Mouse (Mus musculus): ENCODE results near the gene Ugt8a. TPM values are rescaled to one million over a fixed set of nuclear protein-coding genes. Genes with fewer than 3 reads are reported as not detected.

Gene Ugt8a
- total and polyA plus RNA-seq, 3 experiments, result 0.08 TPM; not detected in 2

DNA sequence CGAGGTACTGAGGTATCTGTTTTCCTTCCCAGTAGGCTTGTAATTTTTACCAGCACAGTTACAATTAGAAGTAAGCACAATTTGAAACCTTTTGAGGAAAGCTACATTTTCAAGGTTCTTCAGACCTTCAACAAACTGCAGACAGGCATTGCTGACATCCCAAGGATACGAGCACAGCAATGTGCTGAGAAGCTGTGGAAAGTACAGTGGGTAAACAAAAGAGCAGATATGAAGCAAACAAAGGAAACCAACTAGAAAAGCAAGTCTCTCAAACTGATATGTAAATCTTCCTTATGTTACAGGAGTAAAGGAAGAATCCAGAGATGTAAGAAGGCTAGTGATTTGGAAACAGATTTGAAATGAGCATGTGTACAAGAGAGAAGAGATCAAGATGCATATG, 54.0 kb downstream of the Ugt8a start:
- Histone ChIP-seq H3K4me1 (ENCODE audit: control insufficient read depth, insufficient read depth, low read length) (no peaks in the 10 kb centered on the region), H3K36me3 (ENCODE audit: control insufficient read depth, insufficient read depth, low read length) (no peaks in the 10 kb centered on the region), H3K4me3 (no peak overlapping the region), H3K27ac (no peak overlapping the region), H3K9ac (ENCODE audit: low read depth, low read length) (no peak overlapping the region), H3K79me2 (replicated peaks; ENCODE audit: control insufficient read depth, insufficient read depth, low read length) (no peaks in the 10 kb centered on the region), H3K27me3 (ENCODE audit: control insufficient read depth, insufficient read depth, low read length) (no peaks in the 10 kb centered on the region)
- WGBS, result 36% methylated on average over 2 of the region's 2 CpGs
- no peak for DNase-seq
- TF ChIP-seq CTCF (IDR thresholded peaks at IDR 0.05), result no peak
- intact Hi-C loops (cut with DNase I), result no loop called here

DNA sequence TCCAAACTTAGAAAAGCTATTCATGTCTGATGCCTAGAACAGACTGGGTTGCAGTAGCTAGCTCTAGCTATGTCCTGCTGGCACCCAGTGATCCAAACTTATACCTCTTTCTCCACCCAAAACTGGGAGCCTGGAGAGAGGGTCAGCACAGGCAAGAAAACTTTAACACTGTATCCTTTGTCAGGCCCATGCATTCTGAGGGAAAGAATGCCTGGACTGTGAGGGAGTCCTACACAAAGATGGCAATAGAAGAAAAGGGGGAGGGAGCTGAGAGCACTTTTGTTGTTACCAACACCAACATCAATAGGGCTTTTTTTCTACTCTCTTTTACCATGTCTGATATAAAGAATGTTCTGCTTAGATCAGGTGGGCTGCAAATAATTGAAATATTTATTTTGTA, 55.4 kb downstream of the Ugt8a start:
- Histone ChIP-seq H3K27ac (no peak overlapping the region), H3K36me3 (ENCODE audit: control insufficient read depth, insufficient read depth, low read length) (no peaks in the 10 kb centered on the region), H3K4me3 (no peak overlapping the region), H3K9ac (ENCODE audit: low read depth, low read length) (no peak overlapping the region), H3K79me2 (replicated peaks; ENCODE audit: control insufficient read depth, insufficient read depth, low read length) (no peaks in the 10 kb centered on the region), H3K4me1 (ENCODE audit: control insufficient read depth, insufficient read depth, low read length) (no peaks in the 10 kb centered on the region), H3K27me3 (ENCODE audit: control insufficient read depth, insufficient read depth, low read length) (no peaks in the 10 kb centered on the region)
- no peak for DNase-seq
- TF ChIP-seq CTCF (IDR thresholded peaks at IDR 0.05) (no peak), EP300 (IDR thresholded peaks at IDR 0.05; ENCODE audit: insufficient read depth, low read depth, low read length) (no peak), POLR2A (IDR thresholded peaks at IDR 0.05; ENCODE audit: insufficient read depth, low read depth, low read length) (no peak)
- intact Hi-C loops (cut with DNase I), result no loop called here

DNA sequence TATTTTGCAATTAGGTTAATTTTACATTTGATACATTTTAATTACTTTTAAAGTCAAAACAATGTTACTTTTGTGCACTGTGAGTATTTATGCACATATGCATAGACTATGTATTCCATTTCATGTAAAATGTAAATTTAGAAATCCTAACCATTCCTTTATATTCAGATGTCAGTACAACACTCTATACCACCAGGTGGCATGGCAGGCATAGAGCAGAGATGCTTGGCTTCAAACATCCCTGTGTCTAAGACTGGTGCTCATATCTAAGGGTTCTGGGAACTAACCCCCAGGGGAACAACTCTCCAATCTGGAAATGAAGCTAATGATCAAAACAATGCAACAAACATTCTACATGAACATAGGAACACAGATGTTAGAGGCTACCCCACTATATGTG, 56.6 kb downstream of the Ugt8a start:
- H3K79me2 ChIP-seq (replicated peaks; ENCODE audit: control insufficient read depth, insufficient read depth, low read length), result no peaks in the 10 kb centered on the region
- intact Hi-C loops (cut with DNase I), result no loop called here
- no peak overlapping the region for H3K9ac ChIP-seq (ENCODE audit: low read depth, low read length)
- no peaks in the 10 kb centered on the region for H3K27me3 ChIP-seq (ENCODE audit: control insufficient read depth, insufficient read depth, low read length)
- no peak for DNase-seq
- no peaks in the 10 kb centered on the region for H3K36me3 ChIP-seq (ENCODE audit: control insufficient read depth, insufficient read depth, low read length)
- no peaks in the 10 kb centered on the region for H3K4me1 ChIP-seq (ENCODE audit: control insufficient read depth, insufficient read depth, low read length)
- TF ChIP-seq EP300 (IDR thresholded peaks at IDR 0.05; ENCODE audit: insufficient read depth, low read depth, low read length), result no peak
- no peak for TF ChIP-seq CTCF (IDR thresholded peaks at IDR 0.05)
- no peak for TF ChIP-seq POLR2A (IDR thresholded peaks at IDR 0.05; ENCODE audit: insufficient read depth, low read depth, low read length)
- H3K4me3 ChIP-seq, result no peak overlapping the region
- H3K27ac ChIP-seq, result no peak overlapping the region

DNA sequence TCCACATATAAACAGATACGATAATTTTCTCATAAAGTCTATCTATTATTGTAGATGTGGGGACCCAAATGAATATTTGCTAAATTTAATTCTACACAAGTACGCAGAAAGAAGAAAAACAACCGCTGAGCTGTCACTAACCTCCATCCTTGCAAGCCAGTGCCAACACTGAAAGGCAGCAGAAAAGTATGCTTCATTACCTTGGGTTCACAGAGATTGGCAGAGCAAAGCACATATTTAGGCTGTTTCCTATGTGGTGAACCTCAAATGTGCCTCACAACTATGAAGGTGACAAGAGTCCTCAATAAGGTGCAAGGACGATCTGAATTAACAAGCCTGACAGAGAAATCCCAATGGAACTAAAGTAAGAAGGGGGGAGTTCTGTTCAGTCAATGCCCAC, 64.0 kb downstream of the Ugt8a start:
- no peak overlapping the region for H3K4me3 ChIP-seq
- TF ChIP-seq EP300 (IDR thresholded peaks at IDR 0.05; ENCODE audit: insufficient read depth, low read depth, low read length) (no peak), CTCF (IDR thresholded peaks at IDR 0.05) (no peak), POLR2A (IDR thresholded peaks at IDR 0.05; ENCODE audit: insufficient read depth, low read depth, low read length) (no peak)
- intact Hi-C loops (cut with DNase I), result no loop called here
- no peak overlapping the region for H3K9ac ChIP-seq (ENCODE audit: low read depth, low read length)
- H3K27ac ChIP-seq, result no peak overlapping the region
- no peaks in the 10 kb centered on the region for H3K79me2 ChIP-seq (replicated peaks; ENCODE audit: control insufficient read depth, insufficient read depth, low read length)
- 83% methylated on average over 4 of the region's 4 CpGs for WGBS
- H3K4me1 ChIP-seq (ENCODE audit: control insufficient read depth, insufficient read depth, low read length), result no peaks in the 10 kb centered on the region
- DNase-seq, result no peak
- no peaks in the 10 kb centered on the region for H3K36me3 ChIP-seq (ENCODE audit: control insufficient read depth, insufficient read depth, low read length)
- no peaks in the 10 kb centered on the region for H3K27me3 ChIP-seq (ENCODE audit: control insufficient read depth, insufficient read depth, low read length)

DNA sequence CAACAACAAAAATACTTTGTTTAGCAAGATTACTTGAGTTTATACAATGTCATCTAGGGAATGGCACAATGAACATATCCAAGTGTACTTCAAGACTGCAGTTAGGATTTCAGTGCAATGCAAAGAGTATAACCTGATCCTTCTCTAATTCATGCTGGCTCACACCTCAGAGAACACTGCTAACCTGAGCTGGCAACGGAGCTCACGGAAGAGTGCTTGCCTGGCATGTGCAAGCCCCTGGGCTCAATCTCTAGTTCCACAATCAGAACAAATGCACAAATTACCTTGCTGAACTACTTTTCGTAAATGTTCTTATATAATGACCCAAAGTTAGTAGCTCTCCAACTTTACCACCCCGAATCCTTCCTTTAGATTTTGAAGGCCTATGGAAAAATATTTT, 68.5 kb downstream of the Ugt8a start:
- intact Hi-C loops (cut with DNase I), result no loop called here
- H3K4me3 ChIP-seq, result no peak overlapping the region
- H3K9ac ChIP-seq (ENCODE audit: low read depth, low read length), result no peak overlapping the region
- 79% methylated on average over 4 of the region's 4 CpGs for WGBS
- TF ChIP-seq POLR2A (IDR thresholded peaks at IDR 0.05; ENCODE audit: insufficient read depth, low read depth, low read length) (no peak), CTCF (IDR thresholded peaks at IDR 0.05) (no peak), EP300 (IDR thresholded peaks at IDR 0.05; ENCODE audit: insufficient read depth, low read depth, low read length) (no peak)
- no peak overlapping the region for H3K27ac ChIP-seq
- H3K27me3 ChIP-seq (ENCODE audit: control insufficient read depth, insufficient read depth, low read length), result no peaks in the 10 kb centered on the region
- no peaks in the 10 kb centered on the region for H3K36me3 ChIP-seq (ENCODE audit: control insufficient read depth, insufficient read depth, low read length)
- no peaks in the 10 kb centered on the region for H3K4me1 ChIP-seq (ENCODE audit: control insufficient read depth, insufficient read depth, low read length)
- H3K79me2 ChIP-seq (replicated peaks; ENCODE audit: control insufficient read depth, insufficient read depth, low read length), result no peaks in the 10 kb centered on the region
- DNase-seq, result no peak

DNA sequence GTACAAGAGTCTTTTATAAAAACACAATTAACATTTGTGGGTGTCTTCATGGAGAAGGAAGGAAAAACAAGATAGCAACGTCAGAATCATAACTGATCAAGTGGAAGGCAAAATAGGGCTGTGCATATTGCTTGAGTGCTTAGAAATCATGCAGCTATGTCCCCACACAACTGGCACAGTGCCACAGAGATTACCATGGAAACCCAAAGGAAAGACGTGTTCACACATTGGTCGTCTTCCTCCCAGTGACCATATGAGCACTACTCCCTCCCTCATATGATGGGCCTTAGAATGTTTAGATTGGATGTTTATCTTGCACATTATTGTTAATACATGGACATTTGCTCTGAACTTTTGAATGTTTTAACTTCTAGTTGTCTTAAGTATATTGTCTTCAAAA, 76.8 kb downstream of the Ugt8a start:
- intact Hi-C loops (cut with DNase I), result no loop called here
- Histone ChIP-seq H3K4me3 (no peak overlapping the region), H3K79me2 (replicated peaks; ENCODE audit: control insufficient read depth, insufficient read depth, low read length) (no peaks in the 10 kb centered on the region), H3K27ac (no peak overlapping the region), H3K27me3 (ENCODE audit: control insufficient read depth, insufficient read depth, low read length) (no peaks in the 10 kb centered on the region), H3K4me1 (ENCODE audit: control insufficient read depth, insufficient read depth, low read length) (no peaks in the 10 kb centered on the region), H3K9ac (ENCODE audit: low read depth, low read length) (no peak overlapping the region), H3K36me3 (ENCODE audit: control insufficient read depth, insufficient read depth, low read length) (no peaks in the 10 kb centered on the region)
- DNase-seq, result no peak
- TF ChIP-seq EP300 (IDR thresholded peaks at IDR 0.05; ENCODE audit: insufficient read depth, low read depth, low read length) (no peak), CTCF (IDR thresholded peaks at IDR 0.05) (no peak), POLR2A (IDR thresholded peaks at IDR 0.05; ENCODE audit: insufficient read depth, low read depth, low read length) (no peak)
- 42% methylated on average over 3 of the region's 3 CpGs for WGBS

Data from heart, adult 2 months (tissue).